Mouse (Mus musculus): Measurements from ENCODE around the gene Ptpn18. TPM values are rescaled to one million over a fixed set of nuclear protein-coding genes. Genes with fewer than 3 reads are reported as not detected.
A peak's percentile ranks its signal among the peaks of the same experiment; 100 is the strongest.

Gene Ptpn18
- polyA plus RNA-seq, 1 experiment from 2014 or later = 32.1 TPM

DNA sequence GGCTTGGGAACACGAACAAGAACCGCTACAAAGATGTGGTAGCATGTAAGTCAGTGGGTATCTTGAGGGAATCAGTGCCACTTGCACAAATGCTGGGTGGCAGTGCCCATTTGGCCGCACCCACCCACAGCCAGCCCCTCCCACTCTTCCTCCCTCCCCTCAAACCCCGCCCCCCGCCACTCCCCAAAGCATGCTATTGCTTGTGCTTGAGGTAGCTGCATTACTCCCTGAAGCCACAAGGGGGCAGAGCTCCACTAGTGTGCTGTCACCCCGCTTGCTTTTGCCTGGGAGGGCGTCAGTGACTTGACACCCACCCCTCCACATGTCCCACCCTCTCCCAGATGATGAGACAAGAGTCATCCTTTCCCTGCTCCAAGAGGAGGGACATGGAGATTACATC, 3.2 kb downstream of the Ptpn18 start:
- 28% methylated on average over 6 of the region's 7 CpGs for WGBS (ENCODE audit: insufficient replicate concordance)
- ATAC-seq (peak; percentile 40), DNase-seq (peak; percentile 85)
- Histone ChIP-seq H3K36me3 (replicated peaks; ENCODE audit: insufficient read depth, low read length) (no peaks in the 10 kb centered on the region), H3K9ac (replicated peaks) (no peak overlapping the region), H3K27ac (ENCODE audit: low read depth) (no peak overlapping the region), H3K4me1 (ENCODE audit: insufficient read depth) (peaks cover 17% of the 10 kb centered on the region), H3K27me3 (ENCODE audit: insufficient read depth, low read length) (peaks cover 7% of the 10 kb centered on the region; the same call in 1 of the 2 replicates), H3K4me3 (ENCODE audit: low read depth, low read length) (no peak overlapping the region), H3K4me2 (ENCODE audit: low read depth, low read length) (no peak overlapping the region), H3K9me3 (ENCODE audit: low read length) (no peaks in the 10 kb centered on the region)
- TF ChIP-seq EP300 (IDR thresholded peaks at IDR 0.05; ENCODE audit: low read depth) (no peak), CTCF (IDR thresholded peaks at IDR 0.05; ENCODE audit: low read depth) (peak; percentile 86)

DNA sequence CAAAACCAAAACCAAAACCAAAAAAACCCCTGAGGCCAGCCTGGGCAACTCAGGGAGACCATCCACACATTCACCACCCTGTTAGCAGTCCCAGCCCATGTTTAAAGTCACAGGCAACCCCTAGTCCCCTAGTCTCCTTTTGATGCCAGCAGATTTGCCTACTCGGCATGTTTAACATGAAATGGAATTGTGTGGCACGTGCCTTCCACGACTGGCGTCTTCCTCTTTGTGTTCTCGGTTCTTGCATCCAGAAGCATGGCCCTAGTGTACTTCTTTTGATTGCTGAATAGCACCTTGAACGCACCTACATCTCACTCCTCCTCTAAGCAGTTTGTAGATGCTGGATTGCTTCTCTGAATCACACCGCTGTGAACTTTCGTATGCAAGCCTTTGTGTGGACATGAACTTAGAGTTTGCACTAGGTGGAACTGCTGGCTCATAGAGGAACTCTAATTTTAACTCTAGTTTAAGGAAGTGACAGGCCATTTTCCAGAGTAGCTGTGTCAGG, 4.8 kb downstream of the Ptpn18 start:
- Histone ChIP-seq H3K4me1 (ENCODE audit: insufficient read depth) (peaks cover 14% of the 10 kb centered on the region), H3K9ac (replicated peaks) (no peak overlapping the region), H3K36me3 (replicated peaks; ENCODE audit: insufficient read depth, low read length) (no peaks in the 10 kb centered on the region), H3K27ac (ENCODE audit: low read depth) (peak overlapping the region; percentile 58), H3K4me3 (ENCODE audit: low read depth, low read length) (peak overlapping the region; percentile 22), H3K9me3 (ENCODE audit: low read length) (no peaks in the 10 kb centered on the region), H3K27me3 (ENCODE audit: insufficient read depth, low read length) (no peaks in the 10 kb centered on the region; the same call in 1 of the 2 replicates), H3K4me2 (ENCODE audit: low read depth, low read length) (peak overlapping the region; percentile 49)
- ATAC-seq (no peak), DNase-seq (no peak)
- WGBS (ENCODE audit: insufficient replicate concordance) = 39% methylated on average over 8 of the region's 8 CpGs
- TF ChIP-seq EP300 (IDR thresholded peaks at IDR 0.05; ENCODE audit: low read depth) = no peak
- TF ChIP-seq CTCF (IDR thresholded peaks at IDR 0.05; ENCODE audit: low read depth) = no peak

DNA sequence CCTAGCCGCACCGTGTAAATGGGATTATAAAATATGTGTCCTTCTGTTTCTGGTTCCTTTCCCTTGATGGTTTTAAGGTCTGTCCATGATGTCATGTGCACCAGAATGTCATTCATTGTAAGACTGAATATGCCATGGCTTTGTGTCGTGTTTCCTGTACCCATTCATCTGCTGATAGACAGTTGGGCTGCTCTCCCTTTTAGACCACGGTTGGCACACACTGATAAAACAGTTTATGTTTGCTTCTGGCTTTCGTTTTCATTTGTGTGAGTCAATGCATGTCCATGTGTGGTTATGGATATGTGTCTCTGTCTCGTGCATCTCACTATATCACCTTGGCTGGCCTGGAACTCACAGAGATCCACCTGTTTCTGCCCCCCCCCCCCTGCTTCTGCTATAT, 5.9 kb downstream of the Ptpn18 start:
- peak; percentile 53 for ATAC-seq
- WGBS (ENCODE audit: insufficient replicate concordance) = 54% methylated on average over 6 of the region's 6 CpGs

DNA sequence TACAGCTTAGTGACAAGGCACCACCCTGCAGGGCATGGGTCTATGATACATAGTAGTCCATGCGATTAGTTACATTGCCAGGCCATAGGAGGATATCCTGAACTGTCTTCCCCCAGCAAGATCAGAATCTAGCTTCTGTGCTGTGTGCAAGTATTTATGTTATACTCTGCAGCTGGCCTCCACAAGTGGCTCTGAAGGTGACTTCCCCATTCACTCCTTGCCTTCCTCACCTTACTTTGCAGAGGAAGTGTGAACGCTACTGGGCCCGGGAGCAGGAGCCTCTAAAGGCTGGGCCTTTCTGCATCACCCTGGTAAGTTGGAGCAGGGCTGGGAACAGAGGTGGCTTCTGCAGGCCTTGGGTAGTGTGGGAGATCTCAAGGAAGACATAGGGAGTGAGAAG, 8.5 kb downstream of the Ptpn18 start:
- TF ChIP-seq EP300 (IDR thresholded peaks at IDR 0.05; ENCODE audit: low read depth) = no peak
- TF ChIP-seq CTCF (IDR thresholded peaks at IDR 0.05; ENCODE audit: low read depth) = no peak
- no peak overlapping the region for H3K4me3 ChIP-seq (ENCODE audit: low read depth, low read length)
- H3K9me3 ChIP-seq (ENCODE audit: low read length) = no peaks in the 10 kb centered on the region
- H3K27ac ChIP-seq (ENCODE audit: low read depth) = peak overlapping the region; percentile 22; the same call in 1 of the 2 replicates
- H3K9ac ChIP-seq (replicated peaks) = no peak overlapping the region; the same call in 1 of the 2 replicates
- no peaks in the 10 kb centered on the region for H3K36me3 ChIP-seq (replicated peaks; ENCODE audit: insufficient read depth, low read length)
- no peak overlapping the region for H3K4me2 ChIP-seq (ENCODE audit: low read depth, low read length)
- 0 out of 2 replicates have a peak, but pooled peaks cover 4% of the 10 kb centered on the region for H3K27me3 ChIP-seq (ENCODE audit: insufficient read depth, low read length)
- 29% methylated on average over 3 of the region's 3 CpGs for WGBS (ENCODE audit: insufficient replicate concordance)
- ATAC-seq (no peak), DNase-seq (no peak)
- peaks cover 18% of the 10 kb centered on the region for H3K4me1 ChIP-seq (ENCODE audit: insufficient read depth)

More for the DNA sequence above, 5.9 kb downstream of the Ptpn18 start:
- TF ChIP-seq EP300 (IDR thresholded peaks at IDR 0.05; ENCODE audit: low read depth) (no peak), CTCF (IDR thresholded peaks at IDR 0.05; ENCODE audit: low read depth) (no peak)
- DNase-seq = no peak
- Histone ChIP-seq H3K4me3 (ENCODE audit: low read depth, low read length) (no peak overlapping the region), H3K4me2 (ENCODE audit: low read depth, low read length) (no peak overlapping the region), H3K27me3 (ENCODE audit: insufficient read depth, low read length) (no peaks in the 10 kb centered on the region), H3K27ac (ENCODE audit: low read depth) (no peak overlapping the region), H3K9ac (replicated peaks) (no peak overlapping the region), H3K9me3 (ENCODE audit: low read length) (no peaks in the 10 kb centered on the region), H3K4me1 (ENCODE audit: insufficient read depth) (peaks cover 7% of the 10 kb centered on the region; the same call in 1 of the 2 replicates), H3K36me3 (replicated peaks; ENCODE audit: insufficient read depth, low read length) (no peaks in the 10 kb centered on the region)

DNA sequence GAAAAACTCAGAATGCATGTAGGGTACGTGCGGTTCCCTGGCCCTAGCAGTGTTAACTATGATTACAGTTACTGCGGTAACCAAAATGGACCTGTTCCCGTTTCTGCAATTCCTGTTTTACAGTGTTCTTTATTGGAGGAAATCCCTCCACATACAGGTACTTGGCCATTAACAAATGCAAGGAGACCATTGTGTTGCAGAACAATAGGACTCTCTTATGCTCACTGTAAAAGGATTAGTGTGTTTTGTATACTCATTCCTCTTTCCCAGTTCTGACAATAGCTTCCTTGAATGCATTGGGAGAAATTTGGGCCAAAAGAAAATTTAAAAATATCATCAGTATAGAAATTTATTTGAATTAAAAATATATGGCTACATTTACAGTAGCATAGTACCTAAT, 8.9 kb downstream of the Ptpn18 start:
- Histone ChIP-seq H3K9me3 (ENCODE audit: low read length) (no peaks in the 10 kb centered on the region), H3K27ac (ENCODE audit: low read depth) (no peak overlapping the region), H3K4me1 (ENCODE audit: insufficient read depth) (peaks cover 19% of the 10 kb centered on the region), H3K9ac (replicated peaks) (no peak overlapping the region), H3K4me2 (ENCODE audit: low read depth, low read length) (no peak overlapping the region), H3K4me3 (ENCODE audit: low read depth, low read length) (no peak overlapping the region), H3K36me3 (replicated peaks; ENCODE audit: insufficient read depth, low read length) (no peaks in the 10 kb centered on the region), H3K27me3 (ENCODE audit: insufficient read depth, low read length) (0 out of 2 replicates have a peak, but pooled peaks cover 4% of the 10 kb centered on the region)
- WGBS (ENCODE audit: insufficient replicate concordance) = 61% methylated on average over 4 of the region's 4 CpGs
- ATAC-seq (no peak), DNase-seq (no peak)
- TF ChIP-seq CTCF (IDR thresholded peaks at IDR 0.05; ENCODE audit: low read depth) (no peak), EP300 (IDR thresholded peaks at IDR 0.05; ENCODE audit: low read depth) (no peak)

DNA sequence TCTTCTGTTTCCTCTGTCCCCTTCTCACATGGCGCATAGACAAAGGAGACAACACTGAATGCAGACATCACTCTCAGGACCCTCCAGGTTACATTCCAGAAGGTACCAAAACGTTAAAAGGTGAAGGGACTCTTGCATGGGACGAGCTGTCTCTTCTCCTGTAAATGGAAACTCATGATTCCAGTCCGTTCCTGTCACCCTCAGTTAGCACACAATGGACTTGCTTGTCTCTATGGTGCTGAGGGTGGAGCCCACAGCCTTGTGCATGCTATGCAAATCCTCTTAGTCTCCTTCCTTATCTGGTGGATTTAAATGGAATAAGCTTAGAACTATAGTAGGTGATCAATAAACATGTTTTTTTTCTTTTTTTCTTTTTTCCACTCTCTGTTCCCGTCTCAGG, 10.2 kb downstream of the Ptpn18 start:
- 67% methylated on average over 5 of the region's 5 CpGs for WGBS (ENCODE audit: insufficient replicate concordance)
- ATAC-seq = no peak
- no peak overlapping the region for H3K27ac ChIP-seq (ENCODE audit: low read depth)
- no peaks in the 10 kb centered on the region for H3K9me3 ChIP-seq (ENCODE audit: low read length)
- H3K27me3 ChIP-seq (ENCODE audit: insufficient read depth, low read length) = 0 out of 2 replicates have a peak, but pooled peaks cover 4% of the 10 kb centered on the region
- DNase-seq = no peak
- no peak overlapping the region for H3K4me2 ChIP-seq (ENCODE audit: low read depth, low read length)
- no peak overlapping the region for H3K9ac ChIP-seq (replicated peaks)
- peaks cover 19% of the 10 kb centered on the region for H3K4me1 ChIP-seq (ENCODE audit: insufficient read depth)
- H3K4me3 ChIP-seq (ENCODE audit: low read depth, low read length) = no peak overlapping the region
- no peaks in the 10 kb centered on the region for H3K36me3 ChIP-seq (replicated peaks; ENCODE audit: insufficient read depth, low read length)
- TF ChIP-seq CTCF (IDR thresholded peaks at IDR 0.05; ENCODE audit: low read depth) (no peak), EP300 (IDR thresholded peaks at IDR 0.05; ENCODE audit: low read depth) (no peak)

All from liver, postnatal 0 days (tissue).